Mouse (Mus musculus) bone marrow, adult 2 months (tissue): ENCODE data around the gene Nfic.

Source experiments
- CTCF ChIP-seq: fragments of 200-500 bp; IDR thresholded peaks from 2 replicates; pipeline ENCODE4 v1.5.1; 2011; ENCODE audit warnings: low read length, control low read depth; ENCODE audit not compliant: control insufficient read depth, insufficient read depth
- POLR2A ChIP-seq: fragments of 200-500 bp; IDR thresholded peaks from 2 replicates; pipeline ENCODE4 v1.6.1; 2011; ENCODE audit warnings: low read depth, mild to moderate bottlenecking, control low read depth, low read length, borderline replicate concordance; ENCODE audit not compliant: control insufficient read depth

- TF ChIP-seq CTCF (no peak), POLR2A (no peak)
These were observed 70.8 kb downstream of the Nfic start for GRCm38 (mm10) chr10:81384605-81384982.
